Mouse (Mus musculus): ENCODE data around the gene Lipa. TPM values are rescaled to one million over a fixed set of nuclear protein-coding genes. Genes with fewer than 3 reads are reported as not detected.

Lipa gene
- polyA plus RNA-seq, 1 experiment: 30.2 TPM

GRCm38 (mm10) chr19:34474228-34474990 lies 52.9 kb downstream of the Lipa start:
- Histone ChIP-seq H3K27ac (ENCODE audit: insufficient read depth, low read length) (no peak overlapping the region), H3K27me3 (ENCODE audit: control insufficient read depth, insufficient read depth, low read length) (peaks cover 5% of the 10 kb centered on the region; the same call in 1 of the 2 replicates), H3K36me3 (ENCODE audit: control insufficient read depth, insufficient read depth, low read length) (no peaks in the 10 kb centered on the region), H3K4me3 (ENCODE audit: extremely low read depth, insufficient read depth, insufficient read length) (peak overlapping the region; percentile 51), H3K4me1 (ENCODE audit: control insufficient read depth, insufficient read depth, insufficient read length) (peaks cover 5% of the 10 kb centered on the region; the same call in 1 of the 2 replicates)
- 15% methylated on average over 49 of the region's 49 CpGs for WGBS
- DNase-seq (ENCODE audit: low read depth in 1 of 2, low spot score in 2 of 2): no peak
- TF ChIP-seq CTCF (IDR thresholded peaks at IDR 0.05; ENCODE audit: extremely low read depth, insufficient read depth, insufficient read length, insufficient replicate concordance): no peak
- no peak for TF ChIP-seq POLR2A (IDR thresholded peaks at IDR 0.05; ENCODE audit: low read depth, low read length)

GRCm38 (mm10) chr19:34471703-34472102 lies 55.6 kb downstream of the Lipa start:
- Histone ChIP-seq H3K27ac (ENCODE audit: insufficient read depth, low read length) (no peak overlapping the region), H3K4me1 (ENCODE audit: control insufficient read depth, insufficient read depth, insufficient read length) (peaks cover 5% of the 10 kb centered on the region; the same call in 1 of the 2 replicates), H3K4me3 (ENCODE audit: extremely low read depth, insufficient read depth, insufficient read length) (no peak overlapping the region), H3K36me3 (ENCODE audit: control insufficient read depth, insufficient read depth, low read length) (no peaks in the 10 kb centered on the region), H3K27me3 (ENCODE audit: control insufficient read depth, insufficient read depth, low read length) (peaks cover 3% of the 10 kb centered on the region; the same call in 1 of the 2 replicates)
- DNase-seq (ENCODE audit: low read depth in 1 of 2, low spot score in 2 of 2): no peak
- WGBS: 65% methylated on average over 2 of the region's 2 CpGs
- TF ChIP-seq CTCF (IDR thresholded peaks at IDR 0.05; ENCODE audit: extremely low read depth, insufficient read depth, insufficient read length, insufficient replicate concordance) (no peak), POLR2A (IDR thresholded peaks at IDR 0.05; ENCODE audit: low read depth, low read length) (no peak)

- WGBS: 59% methylated on average over 3 of the region's 3 CpGs
- H3K27ac ChIP-seq (ENCODE audit: insufficient read depth, low read length): no peak overlapping the region
- H3K4me1 ChIP-seq (ENCODE audit: control insufficient read depth, insufficient read depth, insufficient read length): no peaks in the 10 kb centered on the region
- H3K36me3 ChIP-seq (ENCODE audit: control insufficient read depth, insufficient read depth, low read length): no peaks in the 10 kb centered on the region
- TF ChIP-seq POLR2A (IDR thresholded peaks at IDR 0.05; ENCODE audit: low read depth, low read length): no peak
- no peak for TF ChIP-seq CTCF (IDR thresholded peaks at IDR 0.05; ENCODE audit: extremely low read depth, insufficient read depth, insufficient read length, insufficient replicate concordance)
- no peak overlapping the region for H3K4me3 ChIP-seq (ENCODE audit: extremely low read depth, insufficient read depth, insufficient read length)
- no peak for DNase-seq (ENCODE audit: low read depth in 1 of 2, low spot score in 2 of 2)
- no peaks in the 10 kb centered on the region for H3K27me3 ChIP-seq (ENCODE audit: control insufficient read depth, insufficient read depth, low read length)
Measured at GRCm38 (mm10) chr19:34468794-34469193, 58.5 kb downstream of the Lipa start.

- Histone ChIP-seq H3K36me3 (ENCODE audit: control insufficient read depth, insufficient read depth, low read length) (no peaks in the 10 kb centered on the region), H3K4me1 (ENCODE audit: control insufficient read depth, insufficient read depth, insufficient read length) (no peaks in the 10 kb centered on the region), H3K27me3 (ENCODE audit: control insufficient read depth, insufficient read depth, low read length) (no peaks in the 10 kb centered on the region), H3K27ac (ENCODE audit: insufficient read depth, low read length) (no peak overlapping the region), H3K4me3 (ENCODE audit: extremely low read depth, insufficient read depth, insufficient read length) (no peak overlapping the region)
- DNase-seq (ENCODE audit: low read depth in 1 of 2, low spot score in 2 of 2): no peak
- WGBS: 81% methylated on average over 6 of the region's 6 CpGs
- no peak for TF ChIP-seq POLR2A (IDR thresholded peaks at IDR 0.05; ENCODE audit: low read depth, low read length)
- no peak for TF ChIP-seq CTCF (IDR thresholded peaks at IDR 0.05; ENCODE audit: extremely low read depth, insufficient read depth, insufficient read length, insufficient replicate concordance)
Measured at GRCm38 (mm10) chr19:34468216-34468615, 59.1 kb downstream of the Lipa start.

- H3K27ac ChIP-seq (ENCODE audit: insufficient read depth, low read length): no peak overlapping the region
- no peak overlapping the region for H3K4me3 ChIP-seq (ENCODE audit: extremely low read depth, insufficient read depth, insufficient read length)
- TF ChIP-seq POLR2A (IDR thresholded peaks at IDR 0.05; ENCODE audit: low read depth, low read length) (no peak), CTCF (IDR thresholded peaks at IDR 0.05; ENCODE audit: extremely low read depth, insufficient read depth, insufficient read length, insufficient replicate concordance) (no peak)
- H3K4me1 ChIP-seq (ENCODE audit: control insufficient read depth, insufficient read depth, insufficient read length): no peaks in the 10 kb centered on the region
- no peak for DNase-seq (ENCODE audit: low read depth in 1 of 2, low spot score in 2 of 2)
- WGBS: 43% methylated on average over 3 of the region's 3 CpGs
- H3K27me3 ChIP-seq (ENCODE audit: control insufficient read depth, insufficient read depth, low read length): no peaks in the 10 kb centered on the region
- no peaks in the 10 kb centered on the region for H3K36me3 ChIP-seq (ENCODE audit: control insufficient read depth, insufficient read depth, low read length)
Measured at GRCm38 (mm10) chr19:34464453-34464852, 62.8 kb downstream of the Lipa start.

- no peak for DNase-seq (ENCODE audit: low read depth in 1 of 2, low spot score in 2 of 2)
- Histone ChIP-seq H3K27ac (ENCODE audit: insufficient read depth, low read length) (no peak overlapping the region), H3K4me3 (ENCODE audit: extremely low read depth, insufficient read depth, insufficient read length) (no peak overlapping the region), H3K4me1 (ENCODE audit: control insufficient read depth, insufficient read depth, insufficient read length) (no peaks in the 10 kb centered on the region), H3K27me3 (ENCODE audit: control insufficient read depth, insufficient read depth, low read length) (no peaks in the 10 kb centered on the region), H3K36me3 (ENCODE audit: control insufficient read depth, insufficient read depth, low read length) (no peaks in the 10 kb centered on the region)
- 87% methylated on average over 1 of the region's 1 CpGs for WGBS
- no peak for TF ChIP-seq CTCF (IDR thresholded peaks at IDR 0.05; ENCODE audit: extremely low read depth, insufficient read depth, insufficient read length, insufficient replicate concordance)
- TF ChIP-seq POLR2A (IDR thresholded peaks at IDR 0.05; ENCODE audit: low read depth, low read length): no peak
Measured at GRCm38 (mm10) chr19:34461451-34462019, 65.7 kb downstream of the Lipa start.
